Mouse (Mus musculus): ENCODE measurements around the gene Cyp3a13.
"Not testable (repeated sequence)": the region's sequence is repeated elsewhere in the genome, so short reads cannot be mapped to it uniquely, and the experiment has no call there.

DNA sequence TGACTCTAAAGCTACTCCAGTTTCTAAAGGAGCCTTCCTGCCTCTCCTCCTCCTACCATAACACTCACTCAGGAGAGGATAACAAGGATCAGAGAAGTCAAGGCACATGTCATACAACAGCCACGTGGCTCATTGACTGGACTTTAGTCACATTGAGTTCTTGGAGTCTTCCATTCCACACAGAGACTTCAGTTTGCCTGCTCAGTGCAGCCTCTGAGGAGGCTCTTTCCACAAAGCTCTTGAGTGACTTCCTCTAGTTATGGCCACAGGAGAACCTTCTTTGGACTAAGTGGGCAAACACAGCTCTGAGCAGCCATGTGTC lies 49.1 kb downstream of the Cyp3a13 start:
- TF ChIP-seq CTCF, POLR2A (IDR thresholded peaks at IDR 0.05; ENCODE audit: insufficient read depth, low read depth, low read length): not testable (repeated sequence)

Data from olfactory bulb, adult 2 months (tissue).